Mouse (Mus musculus) lung, embryonic 16.5 days (tissue): ENCODE results near the gene Dicer1. TPM values are rescaled to one million over a fixed set of nuclear protein-coding genes. Genes with fewer than 3 reads are reported as not detected.

ENCODE experiments used
- ATAC-seq: fragments of 200-750 bp; cut with Nextera tagmentation; 2 replicates; pipeline ENCODE4 v1.8.0; 2017; ENCODE audit warnings: low read depth, mild to moderate bottlenecking, moderate library complexity
- H3K27ac ChIP-seq: fragments of 300-500 bp; sonication (generic); 2 replicates; pipeline ENCODE4 v1.5.1; 2014; ENCODE audit warnings: mild to moderate bottlenecking, control low read depth, low read length
- H3K27me3 ChIP-seq: fragments of 300-500 bp; sonication (generic); 2 replicates; pipeline ENCODE4 v1.6.1; 2014; ENCODE audit warnings: low read depth, low read length, mixed read lengths; ENCODE audit not compliant: control insufficient read depth, insufficient read depth
- H3K36me3 ChIP-seq: fragments of 300-500 bp; sonication (generic); 2 replicates; pipeline ENCODE4 v1.6.1; 2014; ENCODE audit warnings: low read length; ENCODE audit not compliant: control insufficient read depth, insufficient read depth
- H3K4me1 ChIP-seq: fragments of 300-500 bp; sonication (generic); replicated peaks from 2 replicates; pipeline ENCODE4 v1.6.1; 2014; ENCODE audit warnings: low read length, mixed read lengths; ENCODE audit not compliant: control insufficient read depth, insufficient read depth
- H3K4me2 ChIP-seq: fragments of 300-500 bp; sonication (generic); 2 replicates; pipeline ENCODE4 v1.6.1; 2014; ENCODE audit warnings: low read depth, low read length, control low read depth
- H3K4me3 ChIP-seq: fragments of 300-500 bp; sonication (generic); 2 replicates; pipeline ENCODE4 v1.5.1; 2014; ENCODE audit warnings: mild to moderate bottlenecking, low read length, control low read depth
- H3K9ac ChIP-seq: fragments of 300-500 bp; sonication (generic); 2 replicates; pipeline ENCODE4 v1.6.1; 2014; ENCODE audit warnings: low read length, control low read depth
- H3K9me3 ChIP-seq: fragments of 300-500 bp; sonication (generic); 2 replicates; pipeline ENCODE4 v1.6.1; 2016; ENCODE audit warnings: low read length; ENCODE audit not compliant: control insufficient read depth
- WGBS: fragments of 180-500 bp; shearing (Covaris S2); extraction: QIAGEN DNeasy Blood & Tissue Kit; methylation state at CpG from one replicate; pipeline ENCODE4 v1.1.7; 2014; 5-methylcytosine and 5-hydroxymethylcytosine counted together
- polyA plus RNA-seq: library from polyadenylated mRNA; unstranded; fragments of >200 nt; fragmentation: Nextera tagmentation; extraction: Ambion mirVana; gene quantifications from 2 replicates; pipeline ENCODE4 v1.2.1, GENCODE M21; 2015

The Dicer1 gene
- polyA plus RNA-seq, 1 experiment from 2014 or later, result 15.3 TPM

DNA sequence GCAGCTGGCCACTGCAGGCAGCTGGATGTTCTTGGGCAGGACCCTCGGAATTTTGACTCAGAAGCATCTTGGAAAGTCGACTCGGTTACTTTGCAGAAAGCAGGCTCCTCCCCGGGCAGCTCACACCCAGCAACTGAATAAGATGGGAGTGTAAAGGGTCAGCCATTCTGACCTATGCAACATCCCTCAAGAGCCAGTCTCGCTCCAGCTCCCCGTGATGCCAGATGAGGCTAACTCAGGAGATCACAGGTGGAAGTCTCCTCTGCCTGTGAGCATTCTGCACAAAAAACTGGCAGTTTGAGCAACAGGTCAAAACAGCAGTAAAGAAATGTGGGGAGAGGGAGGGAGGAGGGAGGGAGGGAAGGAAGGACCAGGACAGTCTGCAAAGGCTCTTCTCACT is 100.5 kb downstream of the Dicer1 start:
- Histone ChIP-seq H3K9me3 (peaks cover 5% of the 10 kb centered on the region), H3K27ac (no peak overlapping the region), H3K9ac (no peak overlapping the region), H3K4me1 (no peaks in the 10 kb centered on the region), H3K36me3 (no peaks in the 10 kb centered on the region), H3K4me2 (no peak overlapping the region), H3K4me3 (no peak overlapping the region), H3K27me3 (no peaks in the 10 kb centered on the region; the same call in 1 of the 2 replicates)
- WGBS, result 36% methylated on average over 6 of the region's 6 CpGs
- no peak for ATAC-seq

DNA sequence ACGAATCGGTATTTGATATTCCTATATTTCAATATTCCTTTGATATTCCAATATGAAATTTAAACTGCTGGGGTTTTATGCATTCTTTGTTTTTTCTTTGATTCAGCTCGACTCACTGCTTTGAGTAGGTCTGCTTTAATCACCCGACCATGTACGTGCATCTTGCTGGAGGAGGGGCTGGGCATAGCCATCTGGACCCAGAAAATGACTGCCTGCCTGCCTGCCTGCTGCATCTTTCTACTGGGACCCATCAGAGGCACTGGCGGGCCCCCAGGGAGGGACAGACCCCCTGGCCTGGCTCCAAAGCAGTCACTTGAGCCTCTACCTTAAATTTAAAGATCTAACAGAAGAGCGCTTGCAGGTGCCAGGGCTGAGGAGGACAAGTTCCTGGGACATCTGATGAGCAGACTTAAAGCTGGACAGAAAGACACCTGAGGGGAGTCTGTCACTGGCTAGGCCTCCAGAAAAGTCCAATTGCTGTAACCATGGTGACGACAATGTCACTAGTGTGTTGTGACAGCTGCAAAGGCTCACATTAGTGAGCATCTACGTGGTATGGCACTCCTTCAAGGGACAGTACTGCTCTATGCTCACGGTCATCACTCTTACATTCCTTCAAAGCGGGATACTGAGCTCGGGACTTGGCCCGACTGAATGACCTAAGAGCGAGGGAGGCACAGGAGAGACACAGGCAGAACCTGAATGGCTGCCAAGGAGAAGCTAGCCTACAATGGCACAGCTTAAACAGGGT is 101.1 kb downstream of the Dicer1 start:
- no peak for ATAC-seq
- Histone ChIP-seq H3K9ac (no peak overlapping the region), H3K36me3 (no peaks in the 10 kb centered on the region), H3K27me3 (no peaks in the 10 kb centered on the region; the same call in 1 of the 2 replicates), H3K9me3 (no peaks in the 10 kb centered on the region), H3K27ac (no peak overlapping the region), H3K4me3 (no peak overlapping the region), H3K4me1 (no peaks in the 10 kb centered on the region), H3K4me2 (no peak overlapping the region)
- WGBS, result 54% methylated on average over 14 of the region's 14 CpGs

DNA sequence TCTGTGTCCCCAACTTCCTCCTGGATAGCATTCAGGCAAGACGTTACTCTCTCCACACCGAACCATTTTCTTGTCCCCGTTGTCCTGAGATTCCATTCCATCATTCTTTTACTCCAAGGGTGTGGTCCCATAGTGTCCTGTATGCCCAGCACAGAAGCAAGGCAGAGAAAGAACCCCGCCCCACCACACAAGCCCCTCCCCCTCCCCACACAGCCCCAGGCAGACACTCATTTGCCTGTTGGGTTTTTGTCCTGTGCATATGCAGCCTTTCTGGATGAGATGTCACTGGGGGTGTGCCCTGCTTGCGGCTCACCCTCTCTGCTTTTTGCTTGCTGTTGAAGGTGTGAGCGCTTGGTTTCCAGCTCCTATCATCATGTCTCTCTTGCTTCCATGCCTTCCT is 103.4 kb downstream of the Dicer1 start:
- Histone ChIP-seq H3K4me2 (no peak overlapping the region), H3K27me3 (no peaks in the 10 kb centered on the region; the same call in 1 of the 2 replicates), H3K4me1 (no peaks in the 10 kb centered on the region), H3K27ac (no peak overlapping the region), H3K36me3 (no peaks in the 10 kb centered on the region), H3K4me3 (no peak overlapping the region), H3K9ac (no peak overlapping the region), H3K9me3 (no peaks in the 10 kb centered on the region)
- ATAC-seq, result no peak
- WGBS, result 79% methylated on average over 6 of the region's 6 CpGs

DNA sequence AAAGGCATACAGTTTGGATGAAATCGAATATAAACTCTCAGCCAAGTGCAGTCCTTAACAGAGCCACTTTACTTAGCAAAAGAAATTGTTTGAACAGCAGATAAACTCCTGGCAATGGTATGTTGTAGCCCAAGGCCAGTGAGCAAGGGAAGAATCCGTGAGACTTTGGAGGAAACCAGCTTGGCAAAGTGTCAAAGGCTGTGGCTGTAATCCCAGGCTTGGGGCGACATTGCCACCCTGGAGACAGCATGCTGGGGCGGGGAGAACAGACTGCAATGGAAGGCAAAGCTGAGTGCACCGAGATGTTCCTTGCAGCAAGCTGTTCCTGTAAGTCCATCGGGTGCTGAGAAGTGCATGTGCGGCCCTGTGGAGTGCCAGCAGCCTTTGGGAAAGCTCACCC is 109.4 kb downstream of the Dicer1 start:
- Histone ChIP-seq H3K4me3 (no peak overlapping the region), H3K4me1 (peaks cover 13% of the 10 kb centered on the region), H3K36me3 (no peaks in the 10 kb centered on the region), H3K27ac (peak overlapping the region; percentile 75), H3K9me3 (no peaks in the 10 kb centered on the region), H3K4me2 (peak overlapping the region; percentile 1; the same call in 1 of the 2 replicates), H3K27me3 (peaks cover 4% of the 10 kb centered on the region; the same call in 1 of the 2 replicates), H3K9ac (0 out of 2 replicates have a peak overlapping the region, but pooled peaks have one; percentile 17)
- 28% methylated on average over 7 of the region's 7 CpGs for WGBS
- peak; percentile 87 for ATAC-seq

DNA sequence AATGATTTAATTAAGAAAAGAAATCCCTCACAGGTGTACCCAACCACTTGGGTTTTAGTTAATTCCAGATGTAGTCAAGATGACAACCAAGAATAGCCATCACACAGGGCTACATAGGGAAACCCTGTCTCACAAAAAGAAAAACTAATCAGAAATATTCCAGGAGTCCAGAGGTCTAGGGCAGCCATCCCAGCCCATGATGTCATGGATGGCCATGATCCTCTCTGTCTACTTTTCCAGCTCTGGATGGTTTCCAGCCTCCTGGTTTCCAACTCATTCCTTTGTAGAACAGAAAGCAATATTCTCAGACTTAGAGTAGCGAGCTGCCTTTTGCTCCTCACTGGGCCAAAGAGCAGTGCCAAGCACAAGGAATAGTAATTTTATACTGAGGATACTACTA is 110.8 kb downstream of the Dicer1 start:
- WGBS, result 81% methylated on average over 1 of the region's 1 CpGs
- no peak overlapping the region for H3K9ac ChIP-seq
- H3K27ac ChIP-seq, result no peak overlapping the region
- no peak for ATAC-seq
- H3K27me3 ChIP-seq, result peaks cover 15% of the 10 kb centered on the region
- no peak overlapping the region for H3K4me3 ChIP-seq
- H3K4me1 ChIP-seq, result peaks cover 16% of the 10 kb centered on the region
- H3K36me3 ChIP-seq, result no peaks in the 10 kb centered on the region
- H3K4me2 ChIP-seq, result no peak overlapping the region
- H3K9me3 ChIP-seq, result no peaks in the 10 kb centered on the region

DNA sequence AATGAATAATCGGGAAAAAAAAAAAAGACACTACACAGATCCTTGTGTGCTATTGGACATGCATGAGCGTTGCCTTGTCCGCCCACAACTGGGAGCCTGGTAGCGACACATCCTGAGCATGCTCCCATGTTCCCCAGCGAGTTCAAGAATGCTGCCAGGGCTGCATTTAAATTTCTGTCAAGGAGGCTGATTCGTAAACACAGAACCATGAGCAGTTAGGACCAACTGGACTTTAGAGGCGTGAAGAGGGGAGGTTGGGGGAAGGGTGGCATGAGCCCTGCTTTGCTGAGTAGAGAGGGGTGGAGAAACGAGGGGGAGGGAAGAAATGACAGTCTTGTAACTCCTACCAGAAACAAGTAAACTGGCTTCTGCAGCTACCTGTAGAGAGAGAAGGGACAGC is 113.6 kb downstream of the Dicer1 start:
- Histone ChIP-seq H3K36me3 (no peaks in the 10 kb centered on the region), H3K9me3 (no peaks in the 10 kb centered on the region), H3K27ac (no peak overlapping the region), H3K27me3 (peaks cover 18% of the 10 kb centered on the region), H3K4me3 (no peak overlapping the region), H3K9ac (no peak overlapping the region), H3K4me2 (peak overlapping the region; percentile 33; the same call in 1 of the 2 replicates), H3K4me1 (peaks cover 16% of the 10 kb centered on the region)
- ATAC-seq, result no peak
- 19% methylated on average over 8 of the region's 8 CpGs for WGBS

Other genes starting within 250 kb of the Dicer1 start
- 2.2 and 3.4 TPM in 2 replicates for gene Clmn, start 113.1 kb upstream of the Dicer1 start, polyA plus RNA-seq